Mouse (Mus musculus) stomach, postnatal 0 days (tissue): ENCODE measurements around the gene Gpatch4. TPM values are rescaled to one million over a fixed set of nuclear protein-coding genes. Genes with fewer than 3 reads are reported as not detected.

Experiments used
- ATAC-seq: fragments of 200-750 bp; cut with Nextera tagmentation; 2 replicates; pipeline ENCODE4 v1.8.0; 2017; ENCODE audit not compliant: low FRiP score, low TSS enrichment
- DNase-seq: peaks from one replicate; pipeline ENCODE4 v3.0.0-alpha.2; 2016; ENCODE audit warnings: low spot score
- H3K27ac ChIP-seq: fragments of 300-500 bp; sonication (generic); replicated peaks from 2 replicates; pipeline ENCODE4 v1.5.1; 2014; ENCODE audit warnings: mild to moderate bottlenecking, control low read depth
- H3K27me3 ChIP-seq: fragments of 300-500 bp; sonication (generic); 2 replicates; pipeline ENCODE4 v1.6.1; 2014; ENCODE audit warnings: low read length; ENCODE audit not compliant: control insufficient read depth, insufficient read depth
- H3K36me3 ChIP-seq: fragments of 300-500 bp; sonication (generic); 2 replicates; pipeline ENCODE4 v1.6.1; 2014; ENCODE audit warnings: low read length, mixed read lengths; ENCODE audit not compliant: control insufficient read depth, insufficient read depth
- H3K4me1 ChIP-seq: fragments of 300-500 bp; sonication (generic); replicated peaks from 2 replicates; pipeline ENCODE4 v1.6.1; 2014; ENCODE audit warnings: antibody characterized with exemption; ENCODE audit not compliant: control insufficient read depth, insufficient read depth
- H3K4me2 ChIP-seq: fragments of 300-500 bp; sonication (generic); replicated peaks from 2 replicates; pipeline ENCODE4 v1.6.1; 2014; ENCODE audit warnings: low read depth, mild to moderate bottlenecking, control low read depth, moderate library complexity
- H3K4me3 ChIP-seq: fragments of 300-500 bp; sonication (generic); 2 replicates; pipeline ENCODE4 v1.5.1; 2014; ENCODE audit warnings: low read depth, low read length, control low read depth
- H3K9ac ChIP-seq: fragments of 300-500 bp; sonication (generic); 2 replicates; pipeline ENCODE4 v1.6.1; 2014; ENCODE audit warnings: mild to moderate bottlenecking, low read length, control low read depth, mixed read lengths
- H3K9me3 ChIP-seq: fragments of 300-500 bp; sonication (generic); 2 replicates; pipeline ENCODE4 v1.6.1; 2016; ENCODE audit warnings: low read length; ENCODE audit not compliant: control insufficient read depth
- CTCF ChIP-seq: IDR thresholded peaks from 2 replicates; pipeline ENCODE4 v1.5.1; 2016; ENCODE audit warnings: antibody characterized with exemption, low read depth, mild to moderate bottlenecking, moderate library complexity
- EP300 ChIP-seq: optimal IDR thresholded peaks from 2 replicates; pipeline ENCODE3; 2016; ENCODE audit warnings: antibody characterized with exemption
- WGBS: fragments of 180-500 bp; shearing (Covaris S2); extraction: QIAGEN DNeasy Blood & Tissue Kit; methylation state at CpG from one replicate; pipeline ENCODE4 v1.1.7; 2014; 5-methylcytosine and 5-hydroxymethylcytosine counted together
- polyA plus RNA-seq: library from polyadenylated mRNA; unstranded; fragments of >200 nt; fragmentation: Nextera tagmentation; extraction: Ambion mirVana; gene quantifications from 2 replicates; pipeline ENCODE4 v1.2.1, GENCODE M21; 2015

Gpatch4 gene
- polyA plus RNA-seq, 1 experiment from 2014 or later = 19.2 TPM

GRCm38 (mm10) chr3:88084001-88084400 is 41.1 kb downstream of the Gpatch4 start:
- WGBS = 100% methylated on average over 2 of the region's 2 CpGs
- no peaks in the 10 kb centered on the region for H3K4me1 ChIP-seq
- no peak for TF ChIP-seq CTCF
- TF ChIP-seq EP300 = no peak
- H3K4me2 ChIP-seq = no peak overlapping the region
- no peak for DNase-seq
- H3K4me3 ChIP-seq = no peak overlapping the region
- ATAC-seq = no peak
- no peak overlapping the region for H3K27ac ChIP-seq
- H3K36me3 ChIP-seq = no peaks in the 10 kb centered on the region
- H3K27me3 ChIP-seq = no peaks in the 10 kb centered on the region
- no peak overlapping the region for H3K9ac ChIP-seq
- H3K9me3 ChIP-seq = no peaks in the 10 kb centered on the region

GRCm38 (mm10) chr3:88085459-88085858 is 42.6 kb downstream of the Gpatch4 start:
- Histone ChIP-seq H3K9ac (no peak overlapping the region), H3K4me2 (no peak overlapping the region), H3K27ac (no peak overlapping the region), H3K4me1 (no peaks in the 10 kb centered on the region), H3K36me3 (no peaks in the 10 kb centered on the region), H3K27me3 (no peaks in the 10 kb centered on the region), H3K4me3 (no peak overlapping the region), H3K9me3 (no peaks in the 10 kb centered on the region)
- no peak for DNase-seq
- no peak for ATAC-seq
- TF ChIP-seq CTCF = no peak
- no peak for TF ChIP-seq EP300
- 94% methylated on average over 5 of the region's 9 CpGs for WGBS

- H3K27me3 ChIP-seq = no peaks in the 10 kb centered on the region
- H3K4me1 ChIP-seq = no peaks in the 10 kb centered on the region
- peaks cover 8% of the 10 kb centered on the region; the same call in 1 of the 2 replicates for H3K36me3 ChIP-seq
- peak; percentile 82 for TF ChIP-seq CTCF
- no peak for TF ChIP-seq EP300
- 96% methylated on average over 1 of the region's 1 CpGs for WGBS
- no peaks in the 10 kb centered on the region for H3K9me3 ChIP-seq
- no peak for DNase-seq
- no peak overlapping the region for H3K4me3 ChIP-seq
- H3K4me2 ChIP-seq = no peak overlapping the region
- ATAC-seq = no peak
- H3K9ac ChIP-seq = no peak overlapping the region
- no peak overlapping the region for H3K27ac ChIP-seq
These were observed 44.8 kb downstream of the Gpatch4 start for GRCm38 (mm10) chr3:88087688-88088087.

- no peak for ATAC-seq
These were observed 47.2 kb downstream of the Gpatch4 start for GRCm38 (mm10) chr3:88090106-88090505.

GRCm38 (mm10) chr3:88090616-88091015 is 47.7 kb downstream of the Gpatch4 start:
- Histone ChIP-seq H3K27ac (no peak overlapping the region), H3K36me3 (peaks cover 15% of the 10 kb centered on the region; the same call in 1 of the 2 replicates), H3K9ac (no peak overlapping the region), H3K4me2 (no peak overlapping the region), H3K4me1 (no peaks in the 10 kb centered on the region), H3K4me3 (no peak overlapping the region), H3K27me3 (no peaks in the 10 kb centered on the region), H3K9me3 (no peaks in the 10 kb centered on the region)
- DNase-seq (no peak), ATAC-seq (no peak)
- 92% methylated on average over 6 of the region's 6 CpGs for WGBS
- no peak for TF ChIP-seq EP300
- no peak for TF ChIP-seq CTCF

More at GRCm38 (mm10) chr3:88090106-88090505, 47.2 kb downstream of the Gpatch4 start:
- Histone ChIP-seq H3K4me1 (no peaks in the 10 kb centered on the region), H3K4me2 (no peak overlapping the region), H3K36me3 (peaks cover 15% of the 10 kb centered on the region; the same call in 1 of the 2 replicates), H3K27me3 (no peaks in the 10 kb centered on the region), H3K9ac (no peak overlapping the region), H3K27ac (no peak overlapping the region), H3K4me3 (no peak overlapping the region), H3K9me3 (no peaks in the 10 kb centered on the region)
- WGBS = 90% methylated on average over 7 of the region's 7 CpGs
- TF ChIP-seq CTCF = no peak
- DNase-seq = no peak

- H3K9me3 ChIP-seq = no peaks in the 10 kb centered on the region
- 89% methylated on average over 5 of the region's 5 CpGs for WGBS
- H3K4me3 ChIP-seq = no peak overlapping the region
- H3K4me1 ChIP-seq = no peaks in the 10 kb centered on the region
- TF ChIP-seq CTCF (no peak), EP300 (no peak)
- H3K4me2 ChIP-seq = no peak overlapping the region
- H3K27me3 ChIP-seq = no peaks in the 10 kb centered on the region
- H3K9ac ChIP-seq = no peak overlapping the region
- ATAC-seq (no peak), DNase-seq (no peak)
- peaks cover 18% of the 10 kb centered on the region; the same call in 1 of the 2 replicates for H3K36me3 ChIP-seq
- no peak overlapping the region for H3K27ac ChIP-seq
These were observed 51.2 kb downstream of the Gpatch4 start for GRCm38 (mm10) chr3:88094126-88094525.
